Mouse (Mus musculus) intestine, embryonic 15.5 days (tissue): ENCODE data around the gene Cpne8. TPM values are rescaled to one million over a fixed set of nuclear protein-coding genes. Genes with fewer than 3 reads are reported as not detected.
"Not testable (repeated sequence)": the region's sequence is repeated elsewhere in the genome, so short reads cannot be mapped to it uniquely, and the experiment has no call there.

Source experiments
- ATAC-seq: fragments of 200-750 bp; cut with Nextera tagmentation; 2 replicates; pipeline ENCODE4 v1.8.0; 2017; ENCODE audit warnings: moderate TSS enrichment, moderate library complexity
- H3K27ac ChIP-seq: fragments of 300-500 bp; sonication (generic); 2 replicates; pipeline ENCODE4 v1.5.1; 2015; ENCODE audit warnings: mild to moderate bottlenecking, inconsistent platforms
- H3K27me3 ChIP-seq: fragments of 300-500 bp; sonication (generic); replicated peaks from 2 replicates; pipeline ENCODE4 v1.6.1; 2015; ENCODE audit warnings: inconsistent platforms
- H3K36me3 ChIP-seq: fragments of 300-500 bp; sonication (generic); 2 replicates; pipeline ENCODE4 v1.6.1; 2015; ENCODE audit warnings: inconsistent platforms
- H3K4me1 ChIP-seq: fragments of 300-500 bp; sonication (generic); replicated peaks from 2 replicates; pipeline ENCODE4 v1.6.1; 2015; ENCODE audit warnings: inconsistent platforms
- H3K4me2 ChIP-seq: fragments of 300-500 bp; sonication (generic); replicated peaks from 2 replicates; pipeline ENCODE4 v1.6.1; 2015; ENCODE audit warnings: mild to moderate bottlenecking, inconsistent platforms
- H3K4me3 ChIP-seq: fragments of 300-500 bp; sonication (generic); replicated peaks from 2 replicates; pipeline ENCODE4 v1.5.1; 2015; ENCODE audit warnings: inconsistent platforms
- H3K9ac ChIP-seq: fragments of 300-500 bp; sonication (generic); 2 replicates; pipeline ENCODE4 v1.6.1; 2015; ENCODE audit warnings: inconsistent platforms
- H3K9me3 ChIP-seq: fragments of 300-500 bp; sonication (generic); 2 replicates; pipeline ENCODE4 v1.6.1; 2016; ENCODE audit warnings: inconsistent platforms
- WGBS: fragments of 180-500 bp; shearing (Covaris S2); methylation state at CpG from one replicate; pipeline ENCODE4 v1.1.7; 2015; 5-methylcytosine and 5-hydroxymethylcytosine counted together
- polyA plus RNA-seq: library from polyadenylated mRNA; unstranded; fragments of >200 nt; fragmentation: Nextera tagmentation; extraction: Ambion mirVana; gene quantifications from 2 replicates; pipeline ENCODE4 v1.2.1, GENCODE M21; 2015

Gene Cpne8
- polyA plus RNA-seq, 1 experiment from 2014 or later: 39.0 TPM

DNA sequence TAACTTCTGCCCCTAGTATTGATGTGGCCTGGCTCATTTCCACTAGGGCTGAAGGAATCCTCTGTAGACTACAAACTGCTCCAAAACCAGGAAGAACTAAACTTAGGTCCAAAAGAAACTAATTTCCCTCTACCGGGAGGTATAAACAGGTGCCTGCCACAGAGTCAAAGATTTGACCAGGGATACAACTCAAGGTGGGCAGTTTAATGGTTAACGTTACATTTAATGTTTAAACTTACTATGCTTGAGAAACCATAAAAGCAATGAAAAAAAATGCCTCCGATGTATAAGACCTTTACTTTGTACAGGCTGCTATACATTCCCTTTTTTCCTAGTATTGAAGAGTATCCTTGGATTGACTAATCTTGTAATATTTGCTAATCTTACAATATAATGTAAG lies 18.5 kb downstream of the Cpne8 start:
- 70% methylated on average over 3 of the region's 3 CpGs for WGBS
- no peak overlapping the region for H3K4me3 ChIP-seq
- no peaks in the 10 kb centered on the region; the same call in 1 of the 2 replicates for H3K4me1 ChIP-seq
- H3K9me3 ChIP-seq: no peaks in the 10 kb centered on the region
- peak; percentile 62 for ATAC-seq
- no peaks in the 10 kb centered on the region for H3K27me3 ChIP-seq
- H3K4me2 ChIP-seq: no peak overlapping the region
- H3K9ac ChIP-seq: no peak overlapping the region
- no peaks in the 10 kb centered on the region for H3K36me3 ChIP-seq
- H3K27ac ChIP-seq: no peak overlapping the region

DNA sequence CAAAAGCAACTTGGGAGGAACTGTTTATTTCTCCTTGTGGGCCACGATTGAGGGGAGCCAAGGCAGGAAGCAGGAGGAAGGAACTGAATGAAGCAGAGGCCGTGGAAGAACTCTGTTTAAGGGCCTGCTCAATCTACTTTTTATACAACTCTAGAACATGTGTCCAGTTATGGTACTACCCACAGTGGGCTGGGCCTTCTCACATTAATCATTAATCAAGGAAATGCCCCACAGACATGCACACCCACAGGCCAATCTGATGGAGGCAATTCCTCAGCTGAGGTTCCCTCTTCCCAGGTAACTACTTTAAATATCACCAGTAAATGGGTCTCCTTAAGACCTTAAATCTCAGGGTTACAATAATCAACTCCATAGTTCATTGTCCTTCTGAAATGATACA lies 21.2 kb downstream of the Cpne8 start:
- Histone ChIP-seq H3K9me3 (no peaks in the 10 kb centered on the region), H3K27ac (no peak overlapping the region), H3K4me3 (no peak overlapping the region), H3K4me1 (no peaks in the 10 kb centered on the region; the same call in 1 of the 2 replicates), H3K36me3 (no peaks in the 10 kb centered on the region), H3K9ac (no peak overlapping the region), H3K27me3 (no peaks in the 10 kb centered on the region), H3K4me2 (no peak overlapping the region)
- peak; percentile 69 for ATAC-seq
- WGBS: 39% methylated on average over 2 of the region's 2 CpGs

DNA sequence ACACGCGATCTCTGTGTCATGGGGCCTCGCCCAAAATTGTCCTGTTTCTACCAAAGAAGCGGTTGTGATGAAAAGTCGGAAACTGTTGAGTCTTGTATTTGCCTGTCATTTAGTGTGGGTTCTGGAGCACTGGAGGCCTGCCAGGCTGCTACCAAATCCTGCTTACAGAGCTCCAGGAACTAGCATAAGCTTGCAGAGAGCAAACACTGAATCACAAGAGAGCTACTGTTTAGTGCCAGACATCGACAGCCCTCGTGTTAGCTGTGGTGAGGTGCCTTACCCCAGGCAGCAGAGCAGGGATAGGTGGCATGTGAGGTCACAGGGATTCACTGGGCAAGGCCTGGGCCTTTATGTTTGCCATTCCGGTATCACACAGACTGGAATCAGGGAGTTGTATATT lies 22.7 kb downstream of the Cpne8 start:
- Histone ChIP-seq H3K9me3 (no peaks in the 10 kb centered on the region), H3K27me3 (no peaks in the 10 kb centered on the region), H3K4me1 (no peaks in the 10 kb centered on the region; the same call in 1 of the 2 replicates), H3K27ac (no peak overlapping the region), H3K9ac (no peak overlapping the region), H3K4me3 (no peak overlapping the region), H3K36me3 (no peaks in the 10 kb centered on the region), H3K4me2 (no peak overlapping the region)
- 66% methylated on average over 8 of the region's 8 CpGs for WGBS
- no peak for ATAC-seq

DNA sequence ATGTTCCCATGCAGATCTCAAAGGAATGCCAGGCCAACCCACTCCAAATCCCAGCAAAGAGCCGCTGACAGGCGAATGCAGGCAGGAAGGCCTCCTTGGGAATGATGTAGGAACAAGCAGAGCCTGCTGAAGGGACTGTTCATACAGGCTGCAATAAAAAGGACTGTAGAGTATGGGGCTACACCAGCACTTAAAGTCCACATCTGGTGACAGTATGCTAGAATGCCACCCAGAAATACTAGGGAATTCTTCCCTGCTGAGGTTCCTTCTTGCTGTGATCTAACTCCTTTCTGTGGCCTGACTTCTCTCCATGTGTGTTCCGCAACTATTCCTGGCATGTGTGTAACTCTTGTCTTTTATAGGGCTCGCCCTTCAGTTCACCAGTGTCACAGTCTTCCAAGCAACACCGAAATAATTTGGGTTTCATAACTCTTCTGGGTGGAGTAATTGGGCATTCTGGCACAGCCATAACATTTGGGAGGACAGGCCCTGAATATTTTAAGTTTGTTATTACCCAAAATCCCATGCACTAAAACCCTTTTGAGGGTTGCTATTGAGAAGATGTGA lies 32.1 kb downstream of the Cpne8 start:
- ATAC-seq: no peak
- H3K9ac ChIP-seq: no peak overlapping the region
- H3K27me3 ChIP-seq: no peaks in the 10 kb centered on the region
- no peak overlapping the region for H3K4me2 ChIP-seq
- 88% methylated on average over 5 of the region's 5 CpGs for WGBS
- H3K4me3 ChIP-seq: no peak overlapping the region
- no peaks in the 10 kb centered on the region for H3K9me3 ChIP-seq
- no peak overlapping the region for H3K27ac ChIP-seq
- no peaks in the 10 kb centered on the region for H3K4me1 ChIP-seq
- H3K36me3 ChIP-seq: peaks cover 5% of the 10 kb centered on the region; the same call in 1 of the 2 replicates

DNA sequence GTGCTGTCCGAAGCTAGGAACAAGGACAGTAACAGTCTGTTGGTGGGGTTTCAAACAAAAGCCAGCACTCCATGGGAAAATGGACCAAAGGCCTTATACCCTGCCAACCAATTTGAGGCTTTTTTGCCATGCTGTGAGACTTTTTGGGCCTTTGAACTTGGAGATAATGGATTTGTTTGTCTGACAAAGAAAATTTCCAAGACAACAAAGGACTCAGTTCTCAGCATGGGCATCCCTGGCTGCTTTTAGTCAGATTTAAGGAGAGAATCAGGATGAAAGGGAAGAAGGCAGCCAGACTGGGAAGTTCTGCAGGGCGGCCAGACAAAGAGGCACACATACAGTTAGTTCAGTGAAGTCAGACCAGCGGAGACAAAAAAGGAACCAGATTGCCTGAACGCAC lies 32.9 kb downstream of the Cpne8 start:
- no peak overlapping the region for H3K27ac ChIP-seq
- H3K4me2 ChIP-seq: no peak overlapping the region
- H3K36me3 ChIP-seq: peaks cover 5% of the 10 kb centered on the region; the same call in 1 of the 2 replicates
- H3K9me3 ChIP-seq: no peaks in the 10 kb centered on the region
- no peaks in the 10 kb centered on the region for H3K4me1 ChIP-seq
- WGBS: 84% methylated on average over 4 of the region's 4 CpGs
- ATAC-seq: no peak
- no peaks in the 10 kb centered on the region for H3K27me3 ChIP-seq
- H3K9ac ChIP-seq: no peak overlapping the region
- H3K4me3 ChIP-seq: no peak overlapping the region

DNA sequence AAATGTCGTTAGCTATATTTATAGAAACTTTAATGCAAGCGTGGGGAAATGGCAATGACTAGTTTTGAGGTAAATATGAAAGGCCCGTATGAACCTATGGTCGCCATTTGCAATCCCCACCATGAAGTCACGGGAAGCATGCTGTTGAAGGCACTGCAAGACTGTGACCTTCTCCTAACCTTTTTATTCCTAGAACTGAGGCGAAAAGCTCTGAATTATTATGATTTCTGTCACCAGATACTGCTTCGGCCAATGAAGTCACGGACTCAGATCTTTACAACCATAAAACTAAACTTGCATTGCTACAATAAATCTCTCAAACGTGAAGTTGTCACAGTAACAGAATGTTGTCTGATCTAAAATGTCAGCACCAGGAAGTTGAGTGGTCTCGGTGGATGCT lies 33.4 kb downstream of the Cpne8 start:
- Histone ChIP-seq H3K27ac (no peak overlapping the region), H3K27me3 (no peaks in the 10 kb centered on the region), H3K4me3 (no peak overlapping the region), H3K9me3 (no peaks in the 10 kb centered on the region), H3K9ac (no peak overlapping the region), H3K4me2 (no peak overlapping the region), H3K4me1 (no peaks in the 10 kb centered on the region), H3K36me3 (peaks cover 5% of the 10 kb centered on the region; the same call in 1 of the 2 replicates)
- ATAC-seq: peak; percentile 53; the same call in 1 of the 2 replicates
- 76% methylated on average over 10 of the region's 10 CpGs for WGBS

DNA sequence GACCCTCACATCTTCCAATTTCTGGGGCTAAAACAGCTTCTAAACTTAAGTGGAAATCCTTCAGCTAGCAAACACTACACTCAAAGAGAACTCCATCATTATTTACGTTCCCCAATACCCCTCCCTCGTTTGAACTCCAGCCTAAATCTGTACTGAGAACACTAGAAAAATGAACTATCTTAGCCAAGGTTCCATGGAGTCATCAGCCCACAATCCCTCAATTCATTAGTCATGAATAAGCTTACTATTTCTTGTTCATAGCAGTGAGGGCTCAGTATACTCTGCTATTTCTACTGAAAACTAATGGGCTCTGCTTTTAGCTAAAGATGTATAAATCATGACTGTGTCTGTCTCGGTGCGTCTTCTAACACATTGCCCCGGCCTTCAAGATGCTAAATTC lies 55.0 kb downstream of the Cpne8 start:
- Histone ChIP-seq H3K4me3 (no peak overlapping the region), H3K27ac (no peak overlapping the region), H3K36me3 (no peaks in the 10 kb centered on the region), H3K9me3 (no peaks in the 10 kb centered on the region), H3K9ac (no peak overlapping the region), H3K4me2 (no peak overlapping the region), H3K27me3 (no peaks in the 10 kb centered on the region), H3K4me1 (no peaks in the 10 kb centered on the region)
- ATAC-seq: no peak
- WGBS: 58% methylated on average over 5 of the region's 5 CpGs

DNA sequence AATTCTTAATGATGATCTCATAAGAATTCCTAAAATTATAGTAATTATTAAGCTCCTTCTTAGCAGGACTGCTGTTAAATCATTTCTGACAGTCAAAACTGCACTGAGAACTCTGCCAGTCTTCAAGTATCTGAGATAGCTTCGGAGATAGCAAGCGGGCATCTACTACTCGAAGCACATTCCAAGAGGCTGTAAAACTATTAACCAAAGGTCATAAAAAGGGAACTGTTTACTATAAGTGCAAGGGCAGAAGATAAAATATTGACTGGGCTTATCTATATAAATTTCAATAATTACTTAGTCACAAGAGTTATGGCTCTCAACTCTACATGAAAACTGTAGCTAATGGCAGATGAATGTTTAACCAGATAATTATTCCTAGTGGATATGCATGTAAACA lies 57.2 kb downstream of the Cpne8 start:
- ATAC-seq: peak; percentile 90
- WGBS: 27% methylated on average over 3 of the region's 3 CpGs

DNA sequence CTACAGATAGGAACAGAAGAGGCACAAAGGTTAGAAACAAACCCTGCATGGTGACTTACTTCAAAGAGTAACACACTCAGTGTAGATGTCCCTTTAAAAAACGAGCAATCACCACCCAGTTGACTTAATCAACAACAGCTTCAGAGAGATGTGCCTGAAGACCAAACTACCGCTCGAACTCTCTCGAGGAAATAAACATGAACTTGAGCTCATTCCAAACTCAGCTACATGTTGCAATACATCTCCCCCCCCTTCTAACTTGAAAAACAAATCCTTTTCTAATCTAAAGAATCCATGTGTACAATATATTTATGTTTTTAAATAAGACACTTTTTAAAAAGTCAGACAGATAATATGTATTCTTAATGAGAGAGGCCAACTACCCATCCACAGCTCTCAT lies 59.5 kb downstream of the Cpne8 start:
- Histone ChIP-seq H3K27me3 (no peaks in the 10 kb centered on the region), H3K4me1 (no peaks in the 10 kb centered on the region), H3K4me3 (no peak overlapping the region), H3K9ac (no peak overlapping the region), H3K27ac (no peak overlapping the region), H3K36me3 (no peaks in the 10 kb centered on the region), H3K9me3 (no peaks in the 10 kb centered on the region), H3K4me2 (no peak overlapping the region)
- ATAC-seq: no peak
- 63% methylated on average over 4 of the region's 4 CpGs for WGBS

More for the DNA sequence above, 57.2 kb downstream of the Cpne8 start:
- Histone ChIP-seq H3K9me3 (no peaks in the 10 kb centered on the region), H3K4me2 (no peak overlapping the region), H3K27me3 (no peaks in the 10 kb centered on the region), H3K36me3 (no peaks in the 10 kb centered on the region), H3K27ac (no peak overlapping the region), H3K9ac (no peak overlapping the region), H3K4me1 (no peaks in the 10 kb centered on the region), H3K4me3 (no peak overlapping the region)

DNA sequence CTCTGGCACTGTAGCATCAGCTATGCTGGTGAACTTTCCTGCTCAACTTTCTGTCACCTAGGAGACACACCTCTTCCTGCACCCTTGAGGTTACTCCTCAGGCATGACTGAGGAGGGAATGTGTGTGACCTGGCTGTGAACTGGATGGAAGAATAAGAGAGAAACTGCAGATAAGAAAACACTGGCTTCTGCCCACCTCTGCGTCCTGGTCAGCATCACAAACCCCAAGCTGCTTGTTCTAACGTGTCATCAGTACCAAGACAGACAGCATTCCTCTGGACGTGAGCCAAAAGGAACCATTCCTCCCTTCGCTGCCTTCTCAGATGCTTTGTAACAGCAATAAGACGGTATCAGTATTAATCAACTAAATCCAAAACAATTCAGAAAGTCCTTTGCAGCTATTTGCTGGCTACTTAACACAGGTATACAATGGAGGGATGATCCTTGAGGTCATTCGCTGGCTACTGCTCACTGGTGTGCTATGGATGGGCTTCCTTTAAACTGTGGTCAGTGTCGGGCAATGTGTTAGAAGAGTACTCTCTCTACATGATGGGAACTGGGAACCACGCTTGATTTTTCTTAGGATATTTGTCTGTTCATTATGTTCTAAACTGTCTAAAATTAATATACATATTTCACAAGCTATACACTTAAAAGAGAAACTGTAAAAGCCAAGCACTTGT lies 63.0 kb downstream of the Cpne8 start:
- Histone ChIP-seq H3K4me3 (no peak overlapping the region), H3K27ac (no peak overlapping the region), H3K9me3 (no peaks in the 10 kb centered on the region), H3K4me2 (no peak overlapping the region), H3K27me3 (no peaks in the 10 kb centered on the region), H3K36me3 (no peaks in the 10 kb centered on the region), H3K9ac (no peak overlapping the region), H3K4me1 (no peaks in the 10 kb centered on the region)
- ATAC-seq: 0 out of 2 replicates have a peak, but pooled peaks have one; percentile 23
- 41% methylated on average over 8 of the region's 8 CpGs for WGBS

DNA sequence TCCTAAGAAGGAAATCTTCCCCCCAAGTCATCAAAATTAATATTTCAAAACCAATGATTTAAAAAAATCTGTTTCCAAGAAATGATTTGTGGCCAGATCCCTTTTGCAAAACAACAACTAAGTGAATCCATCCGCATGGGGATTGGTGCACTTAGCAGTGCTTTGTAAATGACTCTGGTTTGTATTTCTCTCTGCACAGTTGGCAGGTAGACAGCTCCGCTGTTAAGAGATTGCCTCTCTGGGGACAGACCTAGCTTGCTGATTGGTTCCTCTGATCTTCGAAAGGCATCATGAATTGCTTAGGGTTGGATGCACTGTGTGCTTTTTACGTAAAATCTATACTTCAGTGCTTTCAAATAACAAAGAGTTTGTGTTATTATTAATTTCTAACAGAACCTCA lies 68.5 kb downstream of the Cpne8 start:
- not testable (repeated sequence) for H3K9me3 ChIP-seq, ATAC-seq

DNA sequence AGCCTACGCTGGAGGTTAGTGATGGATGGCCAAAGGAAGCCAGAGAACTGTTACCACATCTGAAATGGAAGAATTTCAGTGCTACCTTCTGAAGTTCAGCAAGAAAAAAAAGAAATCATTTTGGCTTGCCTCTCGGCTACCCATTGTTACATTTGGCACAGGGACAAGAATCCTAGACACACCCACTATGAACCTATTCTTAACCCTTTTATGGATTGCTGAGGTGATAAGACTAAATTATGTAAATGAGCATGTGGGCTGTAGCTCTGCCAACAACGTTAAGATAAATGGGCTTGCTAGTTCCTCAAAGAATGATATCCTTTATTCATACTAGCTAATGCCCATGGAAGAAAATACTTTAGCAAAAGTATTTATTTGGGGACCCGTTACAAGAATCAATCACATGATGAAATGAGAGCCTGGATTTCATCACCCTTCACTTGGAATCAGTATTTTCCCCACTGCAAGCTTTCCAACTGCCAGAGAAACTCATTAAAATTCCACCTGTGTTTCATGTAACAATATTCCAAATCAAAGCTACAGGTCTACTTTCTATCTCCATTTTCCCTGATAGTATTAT lies 69.3 kb downstream of the Cpne8 start:
- H3K4me3 ChIP-seq: no peak overlapping the region
- no peaks in the 10 kb centered on the region for H3K36me3 ChIP-seq
- no peak overlapping the region for H3K9ac ChIP-seq
- H3K27me3 ChIP-seq: no peaks in the 10 kb centered on the region
- 41% methylated on average over 4 of the region's 4 CpGs for WGBS
- no peaks in the 10 kb centered on the region for H3K4me1 ChIP-seq
- H3K27ac ChIP-seq: no peak overlapping the region
- ATAC-seq: no peak
- H3K9me3 ChIP-seq: no peaks in the 10 kb centered on the region
- H3K4me2 ChIP-seq: no peak overlapping the region

More for the DNA sequence above, 68.5 kb downstream of the Cpne8 start:
- H3K4me3 ChIP-seq, H3K27me3 ChIP-seq, H3K4me2 ChIP-seq, H3K4me1 ChIP-seq, H3K27ac ChIP-seq, H3K36me3 ChIP-seq, H3K9ac ChIP-seq: not testable (repeated sequence)
- whole genome bisulfite sequencing: 83% methylated on average over 4 of the region's 4 CpGs

DNA sequence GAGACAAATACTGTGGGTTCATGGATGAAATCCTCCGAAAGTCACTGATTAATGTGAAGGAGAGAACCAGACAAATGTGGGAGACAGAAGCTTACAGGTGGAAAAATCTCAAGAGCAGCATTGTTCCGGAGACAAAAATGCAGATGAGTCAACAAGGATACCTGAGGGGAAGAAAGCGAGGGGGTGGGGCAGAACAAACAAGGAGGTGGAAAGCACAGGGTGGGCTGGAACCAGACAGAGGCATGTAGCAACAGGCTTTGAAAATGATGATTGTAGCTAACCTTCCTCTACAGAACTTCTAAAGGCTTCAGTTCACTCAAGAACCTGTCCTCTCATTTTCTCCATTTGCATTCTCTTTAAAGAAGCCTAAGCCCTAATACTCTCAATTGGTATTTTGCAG lies 70.9 kb downstream of the Cpne8 start:
- Histone ChIP-seq H3K4me2 (no peak overlapping the region), H3K4me1 (no peaks in the 10 kb centered on the region), H3K36me3 (no peaks in the 10 kb centered on the region), H3K27me3 (no peaks in the 10 kb centered on the region), H3K9ac (no peak overlapping the region), H3K9me3 (no peaks in the 10 kb centered on the region), H3K4me3 (no peak overlapping the region), H3K27ac (no peak overlapping the region)
- no peak for ATAC-seq
- WGBS: 66% methylated on average over 3 of the region's 3 CpGs
